Mouse (Mus musculus) erythroblast, embryonic 14.5 days (primary cell): Measurements from ENCODE around the gene Gadd45gip1. TPM values are rescaled to one million over a fixed set of nuclear protein-coding genes. Genes with fewer than 3 reads are reported as not detected.

Experiments
- H3K27me3 ChIP-seq: 2 replicates; pipeline ENCODE4 v1.6.1; 2012; ENCODE audit warnings: inconsistent platforms; ENCODE audit not compliant: control insufficient read depth
- H3K36me3 ChIP-seq: 2 replicates; pipeline ENCODE4 v1.6.1; 2012; ENCODE audit warnings: mild to moderate bottlenecking, inconsistent platforms; ENCODE audit not compliant: control insufficient read depth
- H3K4me1 ChIP-seq: 2 replicates; pipeline ENCODE4 v1.6.1; 2012; ENCODE audit warnings: inconsistent platforms; ENCODE audit not compliant: control insufficient read depth
- H3K4me3 ChIP-seq: replicated peaks from 2 replicates; pipeline ENCODE3; 2012; ENCODE audit warnings: moderate library complexity, mild to moderate bottlenecking, inconsistent platforms
- H3K9me3 ChIP-seq: 2 replicates; pipeline ENCODE4 v1.6.1; 2012; ENCODE audit warnings: low read length, inconsistent platforms, mixed read lengths; ENCODE audit not compliant: control insufficient read depth
- GATA1 ChIP-seq: IDR thresholded peaks from 2 replicates; pipeline ENCODE4 v1.6.1; 2012; ENCODE audit warnings: low read length, inconsistent platforms, mixed read lengths
- TAL1 ChIP-seq: IDR thresholded peaks from 3 replicates; pipeline ENCODE4 v1.6.1; 2012; ENCODE audit warnings: low read length, inconsistent platforms, mixed read lengths
- polyA plus RNA-seq: library from polyadenylated mRNA; stranded (reverse); fragments of >175 nt; gene quantifications from 2 replicates; pipeline ENCODE4 v1.2.3, GENCODE M21; 2012

The Gadd45gip1 gene
- 10.3 and 11.6 TPM in 2 replicates for polyA plus RNA-seq

DNA sequence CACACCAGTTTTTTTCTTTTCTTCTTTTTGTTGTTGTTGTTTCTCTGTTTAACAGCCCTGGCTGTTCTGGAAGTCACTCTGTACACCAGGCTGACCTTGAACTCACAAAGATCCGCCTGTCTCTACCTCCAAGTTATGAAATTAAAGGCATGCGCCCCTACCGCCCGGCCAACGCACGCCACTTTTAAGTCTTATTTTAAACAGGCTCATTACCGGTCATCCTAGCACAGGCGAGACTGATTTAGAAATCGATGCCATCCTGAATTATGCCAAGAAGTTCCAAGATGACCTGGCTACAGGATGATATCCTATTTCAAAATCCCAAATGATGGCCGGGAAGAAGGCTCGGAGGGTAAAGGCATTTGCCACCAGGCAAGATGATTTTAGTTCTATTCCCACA lies at the start of gene Gadd45gip1:
Gene Gadd45gip1, plus strand, starts transcription at position 33 of the 400 bp plus-strand sequence.
- H3K27me3 ChIP-seq: no peaks in the 10 kb centered on the region
- H3K4me1 ChIP-seq: peaks cover 73% of the 10 kb centered on the region
- peaks cover 60% of the 10 kb centered on the region for H3K36me3 ChIP-seq
- TF ChIP-seq TAL1: no peak
- no peak for TF ChIP-seq GATA1
- peak within 1 kb of the TSS; percentile 98 for H3K4me3 ChIP-seq
- H3K9me3 ChIP-seq: no peaks in the 10 kb centered on the region

- peaks cover 17% of the 10 kb centered on the region for H3K9me3 ChIP-seq
- TF ChIP-seq TAL1 (no peak), GATA1 (no peak)
- peaks cover 100% of the 10 kb centered on the region for H3K27me3 ChIP-seq
- no peaks in the 10 kb centered on the region for H3K36me3 ChIP-seq
- no peak overlapping the region for H3K4me3 ChIP-seq
- H3K4me1 ChIP-seq: peaks cover 4% of the 10 kb centered on the region; the same call in 1 of the 2 replicates
Measured at GRCm38 (mm10) chr8:84781686-84782505, 49.4 kb upstream of the Gadd45gip1 start.

- H3K36me3 ChIP-seq: no peaks in the 10 kb centered on the region
- peaks cover 4% of the 10 kb centered on the region; the same call in 1 of the 2 replicates for H3K4me1 ChIP-seq
- peaks cover 100% of the 10 kb centered on the region for H3K27me3 ChIP-seq
- peaks cover 17% of the 10 kb centered on the region for H3K9me3 ChIP-seq
- no peak for TF ChIP-seq TAL1
- TF ChIP-seq GATA1: no peak
- H3K4me3 ChIP-seq: no peak overlapping the region
Measured at GRCm38 (mm10) chr8:84782680-84783079, 48.6 kb upstream of the Gadd45gip1 start.

DNA sequence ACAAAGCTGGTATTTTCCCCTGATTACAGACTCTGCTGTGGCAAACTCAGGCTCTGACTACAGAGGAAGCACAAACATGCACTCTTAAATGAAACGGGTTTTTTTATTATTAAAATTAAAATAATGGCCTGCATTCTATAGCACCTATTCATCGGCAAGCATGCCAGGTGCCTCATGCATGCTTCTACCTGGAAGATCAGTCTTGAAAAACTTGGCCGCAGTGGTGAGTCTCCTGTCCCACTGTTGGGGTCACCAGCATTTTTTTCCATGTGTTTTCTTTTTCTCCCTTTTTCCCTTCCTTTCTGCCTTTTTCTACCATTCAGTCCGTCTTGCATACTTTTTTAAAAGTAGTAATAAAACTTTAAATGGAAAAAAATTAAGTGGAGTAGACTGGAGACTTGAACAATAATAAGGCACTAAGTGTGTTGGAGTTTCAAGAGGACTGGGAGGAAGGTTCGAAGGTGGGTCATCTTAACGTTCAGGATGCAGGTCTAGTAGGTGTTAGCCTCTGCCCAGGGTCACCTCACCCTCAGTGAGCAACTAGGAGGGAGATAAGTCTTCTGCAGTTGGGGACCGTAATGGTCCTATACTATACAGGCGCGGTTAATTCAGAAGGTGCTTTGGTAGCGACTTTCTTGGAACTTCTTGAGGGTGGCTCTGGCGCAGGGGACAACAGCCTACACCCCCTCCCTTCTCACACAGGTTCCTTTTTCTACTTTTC lies 48.0 kb upstream of the Gadd45gip1 start:
- H3K4me3 ChIP-seq: no peak overlapping the region
- peaks cover 4% of the 10 kb centered on the region; the same call in 1 of the 2 replicates for H3K4me1 ChIP-seq
- peaks cover 100% of the 10 kb centered on the region for H3K27me3 ChIP-seq
- H3K9me3 ChIP-seq: peaks cover 17% of the 10 kb centered on the region
- no peak for TF ChIP-seq TAL1
- no peak for TF ChIP-seq GATA1
- no peaks in the 10 kb centered on the region for H3K36me3 ChIP-seq

- Histone ChIP-seq H3K9me3 (peaks cover 17% of the 10 kb centered on the region), H3K27me3 (peaks cover 100% of the 10 kb centered on the region), H3K4me1 (peaks cover 4% of the 10 kb centered on the region; the same call in 1 of the 2 replicates), H3K4me3 (no peak overlapping the region), H3K36me3 (no peaks in the 10 kb centered on the region)
- TF ChIP-seq GATA1 (no peak), TAL1 (no peak)
Measured at GRCm38 (mm10) chr8:84783919-84784581, 47.3 kb upstream of the Gadd45gip1 start.

GRCm38 (mm10) chr8:84784681-84785505 lies 46.4 kb upstream of the Gadd45gip1 start:
- Histone ChIP-seq H3K4me1 (peaks cover 4% of the 10 kb centered on the region; the same call in 1 of the 2 replicates), H3K27me3 (peaks cover 100% of the 10 kb centered on the region), H3K9me3 (peaks cover 17% of the 10 kb centered on the region), H3K4me3 (no peak overlapping the region), H3K36me3 (no peaks in the 10 kb centered on the region)
- TF ChIP-seq GATA1: no peak
- TF ChIP-seq TAL1: no peak

DNA sequence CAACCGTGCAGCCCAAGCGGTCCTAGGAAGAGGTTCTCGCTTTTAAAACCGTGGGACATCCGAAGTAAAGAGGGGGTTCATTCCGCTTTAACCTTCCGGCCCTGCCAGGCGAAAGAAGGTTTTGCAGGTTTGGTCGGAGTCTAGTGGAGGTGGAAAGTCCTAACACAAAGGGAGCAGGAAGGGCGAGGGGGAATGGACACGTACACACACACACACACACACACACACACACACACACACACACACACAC lies 45.9 kb upstream of the Gadd45gip1 start:
- Histone ChIP-seq H3K4me3 (no peak overlapping the region), H3K27me3 (peaks cover 100% of the 10 kb centered on the region), H3K4me1 (peaks cover 7% of the 10 kb centered on the region), H3K36me3 (no peaks in the 10 kb centered on the region), H3K9me3 (peaks cover 17% of the 10 kb centered on the region)
- TF ChIP-seq GATA1 (no peak), TAL1 (no peak)

DNA sequence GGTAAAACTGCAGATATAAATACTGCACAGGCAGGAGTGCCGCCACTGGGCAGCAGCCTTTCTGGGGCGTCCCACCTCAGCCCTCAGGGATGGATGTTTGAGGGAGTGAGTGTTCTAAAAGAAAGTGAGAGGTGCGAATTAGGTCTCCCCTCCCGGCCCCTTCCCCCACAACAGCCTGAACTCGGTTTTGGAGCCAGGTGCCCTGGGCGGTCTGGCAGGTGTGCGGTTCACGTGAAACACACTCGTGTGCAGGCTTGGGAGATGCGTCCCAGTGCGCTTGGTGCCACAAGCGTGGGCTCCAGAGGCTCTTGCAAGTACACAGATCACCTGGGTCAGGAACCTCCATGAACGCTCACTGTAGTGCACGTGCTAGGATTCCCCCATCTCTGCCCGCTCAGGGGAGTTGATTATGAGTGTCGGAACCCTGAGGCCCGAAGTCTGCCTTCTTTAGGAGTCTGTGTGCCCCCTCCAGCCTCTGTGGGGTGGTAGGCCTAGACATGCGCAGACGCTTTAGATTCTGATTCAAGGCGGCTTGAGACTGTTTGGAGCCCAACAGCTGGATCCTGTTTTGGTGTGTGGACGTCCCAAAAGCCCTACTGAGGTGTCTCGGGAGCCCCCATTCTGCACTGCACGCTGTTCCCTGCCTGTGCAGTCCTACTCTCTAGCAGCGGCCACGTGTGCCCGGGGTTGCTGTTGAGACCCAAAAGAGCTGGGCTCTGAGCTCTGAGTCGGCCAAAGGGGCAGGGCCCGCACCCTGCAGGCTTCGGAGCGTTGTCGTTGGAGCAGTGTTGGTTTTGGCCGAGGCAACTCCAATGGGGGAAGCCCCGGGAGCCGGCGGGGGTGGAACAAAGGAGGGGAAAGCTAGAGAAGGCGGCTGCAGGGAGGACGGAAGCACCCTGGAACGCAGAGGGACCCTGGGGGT lies 45.3 kb upstream of the Gadd45gip1 start:
- H3K4me1 ChIP-seq: peaks cover 11% of the 10 kb centered on the region
- H3K36me3 ChIP-seq: no peaks in the 10 kb centered on the region
- H3K27me3 ChIP-seq: peaks cover 100% of the 10 kb centered on the region
- H3K9me3 ChIP-seq: peaks cover 17% of the 10 kb centered on the region
- no peak for TF ChIP-seq GATA1
- TF ChIP-seq TAL1: no peak
- H3K4me3 ChIP-seq: no peak overlapping the region
